Mouse (Mus musculus) limb, embryonic 11.5 days (tissue): Measurements from ENCODE around the gene Osbpl2. TPM values are rescaled to one million over a fixed set of nuclear protein-coding genes. Genes with fewer than 3 reads are reported as not detected.

Experiments
- ATAC-seq: fragments of 200-750 bp; cut with Nextera tagmentation; 2 replicates; pipeline ENCODE4 v1.8.0; 2017; ENCODE audit warnings: low read depth; ENCODE audit not compliant: insufficient number of reproducible peaks, low FRiP score, low TSS enrichment
- DNase-seq: peaks from one replicate; pipeline ENCODE4 v3.0.0-alpha.2; 2015; ENCODE audit warnings: low spot score
- H3K27ac ChIP-seq: fragments of 300-500 bp; sonication (generic); replicated peaks from 2 replicates; pipeline ENCODE4 v1.5.1; 2014; ENCODE audit warnings: low read depth, mild to moderate bottlenecking, low read length
- H3K27me3 ChIP-seq: fragments of 300-500 bp; sonication (generic); 2 replicates; pipeline ENCODE4 v1.6.1; 2014; ENCODE audit warnings: mild to moderate bottlenecking, low read length, mixed read lengths; ENCODE audit not compliant: control insufficient read depth, insufficient read depth
- H3K36me3 ChIP-seq: fragments of 300-500 bp; sonication (generic); 2 replicates; pipeline ENCODE4 v1.6.1; 2014; ENCODE audit warnings: mild to moderate bottlenecking, low read length, moderate library complexity, mixed read lengths; ENCODE audit not compliant: control insufficient read depth, insufficient read depth
- H3K4me1 ChIP-seq: fragments of 300-500 bp; sonication (generic); 2 replicates; pipeline ENCODE4 v1.6.1; 2014; ENCODE audit warnings: low read length, mixed read lengths; ENCODE audit not compliant: control insufficient read depth, insufficient read depth
- H3K4me2 ChIP-seq: fragments of 300-500 bp; sonication (generic); 2 replicates; pipeline ENCODE4 v1.6.1; 2014; ENCODE audit warnings: low read depth, mild to moderate bottlenecking, moderate library complexity; ENCODE audit not compliant: severe bottlenecking
- H3K4me3 ChIP-seq: fragments of 300-500 bp; sonication (generic); 2 replicates; pipeline ENCODE4 v1.5.1; 2014; ENCODE audit warnings: low read depth, low read length
- H3K9ac ChIP-seq: fragments of 300-500 bp; sonication (generic); 2 replicates; pipeline ENCODE4 v1.6.1; 2014; ENCODE audit warnings: mild to moderate bottlenecking, low read length
- H3K9me3 ChIP-seq: fragments of 300-500 bp; sonication (generic); 2 replicates; pipeline ENCODE4 v1.6.1; 2016; ENCODE audit warnings: low read length; ENCODE audit not compliant: control insufficient read depth
- WGBS: fragments of 180-500 bp; shearing (Covaris S2); extraction: QIAGEN DNeasy Blood & Tissue Kit; methylation state at CpG from one replicate; pipeline ENCODE4 v1.1.7; 2014; 5-methylcytosine and 5-hydroxymethylcytosine counted together
- polyA plus RNA-seq: library from polyadenylated mRNA; unstranded; fragments of >200 nt; fragmentation: Nextera tagmentation; extraction: Ambion mirVana; gene quantifications from 2 replicates; pipeline ENCODE4 v1.2.1, GENCODE M21; 2014

Gene Osbpl2
- polyA plus RNA-seq, 1 experiment from 2014 or later: 30.5 TPM

- H3K4me3 ChIP-seq: no peak overlapping the region
- no peak overlapping the region for H3K9ac ChIP-seq
- no peaks in the 10 kb centered on the region for H3K9me3 ChIP-seq
- peaks cover 9% of the 10 kb centered on the region for H3K36me3 ChIP-seq
- H3K4me2 ChIP-seq: no peak overlapping the region
- no peaks in the 10 kb centered on the region for H3K4me1 ChIP-seq
- no peak for ATAC-seq
- no peak overlapping the region for H3K27ac ChIP-seq
- 91% methylated on average over 9 of the region's 9 CpGs for WGBS
- no peaks in the 10 kb centered on the region for H3K27me3 ChIP-seq
- no peak for DNase-seq
Measured at GRCm38 (mm10) chr2:180148551-180148950, 29.4 kb downstream of the Osbpl2 start.

GRCm38 (mm10) chr2:180154796-180155195 lies 35.7 kb downstream of the Osbpl2 start:
- H3K4me3 ChIP-seq: no peak overlapping the region
- H3K4me1 ChIP-seq: no peaks in the 10 kb centered on the region
- H3K9me3 ChIP-seq: no peaks in the 10 kb centered on the region
- no peaks in the 10 kb centered on the region for H3K27me3 ChIP-seq
- no peak for DNase-seq
- H3K4me2 ChIP-seq: no peak overlapping the region
- 56% methylated on average over 3 of the region's 3 CpGs for WGBS
- peaks cover 5% of the 10 kb centered on the region; the same call in 1 of the 2 replicates for H3K36me3 ChIP-seq
- no peak overlapping the region for H3K9ac ChIP-seq
- H3K27ac ChIP-seq: no peak overlapping the region
- no peak for ATAC-seq

- no peaks in the 10 kb centered on the region for H3K9me3 ChIP-seq
- no peaks in the 10 kb centered on the region for H3K4me1 ChIP-seq
- no peak overlapping the region for H3K27ac ChIP-seq
- DNase-seq: no peak
- no peak overlapping the region for H3K9ac ChIP-seq
- no peak overlapping the region for H3K4me2 ChIP-seq
- WGBS: 88% methylated on average over 3 of the region's 3 CpGs
- H3K27me3 ChIP-seq: no peaks in the 10 kb centered on the region
- no peak overlapping the region for H3K4me3 ChIP-seq
- ATAC-seq: no peak
- H3K36me3 ChIP-seq: 0 out of 2 replicates have a peak, but pooled peaks cover 4% of the 10 kb centered on the region
Measured at GRCm38 (mm10) chr2:180158627-180159026, 39.5 kb downstream of the Osbpl2 start.

GRCm38 (mm10) chr2:180165855-180166254 lies 46.7 kb downstream of the Osbpl2 start:
- 85% methylated on average over 2 of the region's 2 CpGs for WGBS
- Histone ChIP-seq H3K4me1 (no peaks in the 10 kb centered on the region), H3K9ac (no peak overlapping the region), H3K36me3 (0 out of 2 replicates have a peak, but pooled peaks cover 4% of the 10 kb centered on the region), H3K4me2 (no peak overlapping the region), H3K27ac (no peak overlapping the region), H3K27me3 (no peaks in the 10 kb centered on the region), H3K9me3 (no peaks in the 10 kb centered on the region), H3K4me3 (no peak overlapping the region)
- ATAC-seq: no peak
- DNase-seq: no peak

GRCm38 (mm10) chr2:180166869-180167268 lies 47.8 kb downstream of the Osbpl2 start:
- no peaks in the 10 kb centered on the region for H3K9me3 ChIP-seq
- no peak overlapping the region for H3K9ac ChIP-seq
- no peak for ATAC-seq
- no peaks in the 10 kb centered on the region for H3K27me3 ChIP-seq
- no peak overlapping the region for H3K4me2 ChIP-seq
- H3K36me3 ChIP-seq: no peaks in the 10 kb centered on the region
- no peak overlapping the region for H3K27ac ChIP-seq
- H3K4me3 ChIP-seq: no peak overlapping the region
- 88% methylated on average over 2 of the region's 2 CpGs for WGBS
- no peaks in the 10 kb centered on the region for H3K4me1 ChIP-seq
- no peak for DNase-seq

GRCm38 (mm10) chr2:180170151-180170805 lies 51.2 kb downstream of the Osbpl2 start:
- Histone ChIP-seq H3K4me1 (peaks cover 10% of the 10 kb centered on the region), H3K4me2 (peak overlapping the region; percentile 51), H3K9ac (peak overlapping the region; percentile 47; the same call in 1 of the 2 replicates)

GRCm38 (mm10) chr2:180170806-180171521 lies 51.9 kb downstream of the Osbpl2 start, which contains the start of gene Adrm1:
Gene Adrm1, plus strand, starts transcription at chr2:180171485.
- Histone ChIP-seq H3K4me1 (peaks cover 10% of the 10 kb centered on the region), H3K27ac (peak within 1 kb of the TSS; percentile 81), H3K27me3 (no peaks in the 10 kb centered on the region), H3K4me3 (peak within 1 kb of the TSS; percentile 75), H3K9ac (peak within 1 kb of the TSS; percentile 94), H3K4me2 (peak within 1 kb of the TSS; percentile 97), H3K9me3 (no peaks in the 10 kb centered on the region), H3K36me3 (peaks cover 18% of the 10 kb centered on the region)
- DNase-seq (peak; percentile 97), ATAC-seq (peak; percentile 98)
- WGBS: 4% methylated on average over 40 of the region's 41 CpGs

More at GRCm38 (mm10) chr2:180170151-180170805, 51.2 kb downstream of the Osbpl2 start:
- H3K27me3 ChIP-seq: no peaks in the 10 kb centered on the region
- WGBS: 85% methylated on average over 11 of the region's 11 CpGs
- H3K9me3 ChIP-seq: no peaks in the 10 kb centered on the region
- no peak overlapping the region for H3K27ac ChIP-seq
- peaks cover 14% of the 10 kb centered on the region for H3K36me3 ChIP-seq
- H3K4me3 ChIP-seq: no peak overlapping the region
- no peak for ATAC-seq
- DNase-seq: no peak

- Histone ChIP-seq H3K4me2 (peak overlapping the region; percentile 97), H3K4me1 (peaks cover 10% of the 10 kb centered on the region), H3K27ac (peak overlapping the region; percentile 81), H3K27me3 (no peaks in the 10 kb centered on the region), H3K9ac (peak overlapping the region; percentile 94), H3K9me3 (no peaks in the 10 kb centered on the region), H3K4me3 (peak overlapping the region; percentile 75), H3K36me3 (peaks cover 18% of the 10 kb centered on the region)
- ATAC-seq: peak; percentile 61
- no peak for DNase-seq
- WGBS: under 1% methylated on average over 78 of the region's 80 CpGs
Measured at GRCm38 (mm10) chr2:180171522-180172070, 52.5 kb downstream of the Osbpl2 start.
